Mouse (Mus musculus) MEL (cell line): Measurements from ENCODE around the gene Tiparp.

Experiments
- BHLHE40 ChIP-seq: IDR thresholded peaks from 2 replicates; pipeline ENCODE4 v1.6.1; 2012; ENCODE audit warnings: low read depth, mild to moderate bottlenecking, inconsistent platforms, low read length, improper control_type of control experiment, borderline replicate concordance
- USF2 ChIP-seq, 2 experiments: IDR thresholded peaks; 2 replicates each; pipeline ENCODE4 v1.6.1; 2011 to 2012; ENCODE audit warnings: improper control_type of control experiment in 2 of 2, low read length in 2 of 2, borderline replicate concordance in 1 of 2, inconsistent platforms in 1 of 2, low read depth in 1 of 2, mild to moderate bottlenecking in 1 of 2; ENCODE audit not compliant: insufficient read depth in 1 of 2

DNA sequence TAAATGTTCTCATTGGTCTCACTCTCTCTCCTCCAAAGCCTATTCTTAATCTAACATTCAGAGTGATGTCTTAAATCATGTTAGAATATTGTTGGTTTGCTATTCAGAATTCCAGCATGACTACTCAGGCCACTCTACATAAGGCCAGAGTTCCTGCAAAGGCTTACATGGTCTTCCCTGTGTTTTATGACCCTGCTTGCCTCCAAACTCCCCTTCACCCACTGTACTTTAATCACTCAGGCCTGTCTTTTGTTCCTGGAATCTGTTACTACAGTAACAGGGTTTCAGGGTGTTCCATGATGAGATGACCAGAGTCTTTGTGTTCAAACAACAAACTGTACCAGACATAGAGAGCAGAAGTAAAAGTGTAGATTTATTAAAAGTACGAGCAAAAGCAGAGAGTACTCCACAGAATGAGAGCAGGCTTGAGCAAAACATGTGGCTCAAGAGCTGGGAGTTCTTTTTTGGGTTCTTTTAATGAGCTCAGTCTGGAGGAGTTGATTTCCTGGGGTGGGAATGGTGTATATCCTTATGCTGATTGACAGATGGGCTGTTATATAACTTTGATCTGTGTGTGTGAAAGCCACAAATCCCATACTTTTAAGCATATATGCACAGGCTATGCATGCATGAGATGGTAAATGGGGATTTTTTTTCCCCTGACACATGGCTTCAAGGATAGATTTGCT lies 39.5 kb upstream of the Tiparp start:
- TF ChIP-seq BHLHE40: no peak
- no peak for TF ChIP-seq USF2 (IDR thresholded peaks at IDR 0.05; ENCODE audit: borderline replicate concordance in 1 of 2, insufficient read depth in 1 of 2, low read depth in 1 of 2, low read length in 2 of 2)
